Mouse (Mus musculus): ENCODE data around the gene Clec4n. TPM values are rescaled to one million over a fixed set of nuclear protein-coding genes. Genes with fewer than 3 reads are reported as not detected.
"Not testable (repeated sequence)": the region's sequence is repeated elsewhere in the genome, so short reads cannot be mapped to it uniquely, and the experiment has no call there.

Gene Clec4n
- polyA plus RNA-seq, 1 experiment from 2014 or later, result 0.23 TPM

DNA sequence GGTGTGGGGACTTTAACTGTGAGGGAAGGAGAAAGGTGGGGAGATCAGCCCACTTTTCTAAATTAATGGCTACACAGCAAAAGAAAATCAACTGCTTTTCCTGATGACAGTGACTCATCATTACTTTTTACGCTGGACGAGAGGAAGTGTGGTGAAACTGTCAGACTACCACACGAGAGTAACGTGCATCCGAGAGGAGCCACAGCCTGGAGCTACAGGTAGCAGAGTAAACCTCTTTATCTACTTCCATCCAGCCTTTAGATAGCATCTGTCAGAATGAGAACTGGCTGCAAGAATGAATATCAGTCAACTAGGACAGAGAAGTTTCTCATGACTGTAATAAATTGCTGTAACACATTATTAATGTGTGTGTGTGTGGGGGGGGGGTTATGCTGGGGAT is 37.3 kb downstream of the Clec4n start:
- no peaks in the 10 kb centered on the region for H3K27me3 ChIP-seq (ENCODE audit: control insufficient read depth, insufficient read depth, low read length)
- H3K4me3 ChIP-seq (ENCODE audit: low read depth, low read length), result no peak overlapping the region
- 90% methylated on average over 5 of the region's 5 CpGs for WGBS
- H3K4me1 ChIP-seq (replicated peaks; ENCODE audit: control insufficient read depth, insufficient read depth, low read length), result no peaks in the 10 kb centered on the region
- no peak overlapping the region for H3K27ac ChIP-seq (ENCODE audit: low read depth, low read length)
- no peak for DNase-seq (ENCODE audit: low spot score)
- H3K36me3 ChIP-seq (ENCODE audit: control insufficient read depth, insufficient read depth, low read length), result no peaks in the 10 kb centered on the region
- no peak for ATAC-seq (replicated peaks; ENCODE audit: low FRiP score)
- no peak overlapping the region for H3K9ac ChIP-seq (ENCODE audit: low read length)
- H3K9me3 ChIP-seq (ENCODE audit: control insufficient read depth, low read length), result no peaks in the 10 kb centered on the region
- H3K4me2 ChIP-seq (ENCODE audit: low read depth, low read length, severe bottlenecking), result no peak overlapping the region

DNA sequence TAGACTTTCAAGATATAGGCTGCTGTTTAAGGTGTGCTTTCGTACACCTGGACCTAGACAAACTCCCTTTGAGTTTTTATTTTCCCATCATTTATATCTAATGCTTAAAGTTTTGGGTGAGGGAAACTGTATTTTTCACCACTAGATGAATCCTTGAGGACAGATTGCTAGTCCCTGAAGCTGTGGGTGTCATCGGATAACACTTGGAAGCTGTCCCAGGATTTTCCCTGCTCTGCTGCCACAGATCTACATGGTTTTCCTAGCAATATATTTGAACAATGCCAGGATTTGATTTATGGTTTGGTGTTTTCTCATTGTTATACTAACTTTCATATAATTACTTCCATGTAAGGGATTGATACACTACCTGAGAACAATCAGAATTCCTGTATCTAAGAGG is 49.8 kb downstream of the Clec4n start:
- no peaks in the 10 kb centered on the region for H3K36me3 ChIP-seq (ENCODE audit: control insufficient read depth, insufficient read depth, low read length)
- DNase-seq (ENCODE audit: low spot score) (no peak), ATAC-seq (replicated peaks; ENCODE audit: low FRiP score) (no peak)
- no peaks in the 10 kb centered on the region for H3K9me3 ChIP-seq (ENCODE audit: control insufficient read depth, low read length)
- H3K4me2 ChIP-seq (ENCODE audit: low read depth, low read length, severe bottlenecking), result no peak overlapping the region
- H3K27ac ChIP-seq (ENCODE audit: low read depth, low read length), result no peak overlapping the region
- 90% methylated on average over 2 of the region's 2 CpGs for WGBS
- no peaks in the 10 kb centered on the region for H3K27me3 ChIP-seq (ENCODE audit: control insufficient read depth, insufficient read depth, low read length)
- no peak overlapping the region for H3K9ac ChIP-seq (ENCODE audit: low read length)
- H3K4me3 ChIP-seq (ENCODE audit: low read depth, low read length), result no peak overlapping the region
- H3K4me1 ChIP-seq (replicated peaks; ENCODE audit: control insufficient read depth, insufficient read depth, low read length), result no peaks in the 10 kb centered on the region

DNA sequence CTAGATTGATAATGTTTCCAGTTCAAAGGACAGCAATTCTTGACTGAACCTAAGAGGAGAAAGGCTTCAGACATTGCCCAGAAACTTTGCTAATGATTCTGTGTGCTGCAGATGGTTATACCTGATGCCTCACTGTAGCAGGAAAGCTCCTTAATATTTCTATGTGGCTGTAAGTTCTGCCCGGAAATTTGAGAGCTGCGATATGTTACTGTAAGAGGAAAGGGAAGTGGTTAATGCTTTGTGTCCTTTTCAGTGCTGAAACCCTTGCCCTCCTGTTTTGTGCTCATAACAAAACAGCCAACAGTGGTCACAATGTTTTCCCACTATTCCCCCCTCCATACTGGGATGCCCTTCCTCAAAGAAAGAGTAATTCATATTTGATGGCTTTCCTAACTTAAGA is 56.7 kb downstream of the Clec4n start:
- WGBS, result 91% methylated on average over 2 of the region's 2 CpGs
- Histone ChIP-seq H3K9ac (ENCODE audit: low read length) (no peak overlapping the region), H3K27me3 (ENCODE audit: control insufficient read depth, insufficient read depth, low read length) (no peaks in the 10 kb centered on the region), H3K4me2 (ENCODE audit: low read depth, low read length, severe bottlenecking) (no peak overlapping the region), H3K4me1 (replicated peaks; ENCODE audit: control insufficient read depth, insufficient read depth, low read length) (no peaks in the 10 kb centered on the region), H3K27ac (ENCODE audit: low read depth, low read length) (no peak overlapping the region), H3K9me3 (ENCODE audit: control insufficient read depth, low read length) (no peaks in the 10 kb centered on the region), H3K36me3 (ENCODE audit: control insufficient read depth, insufficient read depth, low read length) (no peaks in the 10 kb centered on the region), H3K4me3 (ENCODE audit: low read depth, low read length) (no peak overlapping the region)
- ATAC-seq (replicated peaks; ENCODE audit: low FRiP score), result no peak
- DNase-seq (ENCODE audit: low spot score), result no peak

DNA sequence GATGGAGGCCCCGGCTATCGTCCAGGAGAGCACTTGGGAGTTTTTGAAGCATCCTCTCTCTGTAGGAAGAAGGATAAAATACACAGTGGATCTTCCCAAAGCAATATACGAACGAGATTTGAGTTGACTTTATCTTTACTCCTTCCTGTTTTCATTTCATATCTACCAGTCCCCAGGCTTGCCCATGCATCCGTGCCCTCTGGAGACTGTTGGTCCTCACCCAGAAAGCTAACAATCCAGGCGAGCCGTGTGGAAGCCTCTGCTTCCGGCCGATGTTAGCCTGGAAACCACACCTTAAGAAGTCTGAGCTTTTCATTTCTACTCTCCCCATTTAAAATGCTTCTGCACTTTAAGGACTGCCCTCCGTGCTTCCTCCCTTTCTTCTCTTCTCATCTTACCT is 59.3 kb downstream of the Clec4n start:
- Histone ChIP-seq H3K9me3 (ENCODE audit: control insufficient read depth, low read length) (no peaks in the 10 kb centered on the region), H3K4me3 (ENCODE audit: low read depth, low read length) (no peak overlapping the region), H3K9ac (ENCODE audit: low read length) (no peak overlapping the region), H3K4me2 (ENCODE audit: low read depth, low read length, severe bottlenecking) (no peak overlapping the region), H3K27ac (ENCODE audit: low read depth, low read length) (no peak overlapping the region), H3K36me3 (ENCODE audit: control insufficient read depth, insufficient read depth, low read length) (no peaks in the 10 kb centered on the region), H3K27me3 (ENCODE audit: control insufficient read depth, insufficient read depth, low read length) (no peaks in the 10 kb centered on the region), H3K4me1 (replicated peaks; ENCODE audit: control insufficient read depth, insufficient read depth, low read length) (no peaks in the 10 kb centered on the region)
- 87% methylated on average over 10 of the region's 10 CpGs for WGBS
- DNase-seq (ENCODE audit: low spot score) (no peak), ATAC-seq (replicated peaks; ENCODE audit: low FRiP score) (no peak)

DNA sequence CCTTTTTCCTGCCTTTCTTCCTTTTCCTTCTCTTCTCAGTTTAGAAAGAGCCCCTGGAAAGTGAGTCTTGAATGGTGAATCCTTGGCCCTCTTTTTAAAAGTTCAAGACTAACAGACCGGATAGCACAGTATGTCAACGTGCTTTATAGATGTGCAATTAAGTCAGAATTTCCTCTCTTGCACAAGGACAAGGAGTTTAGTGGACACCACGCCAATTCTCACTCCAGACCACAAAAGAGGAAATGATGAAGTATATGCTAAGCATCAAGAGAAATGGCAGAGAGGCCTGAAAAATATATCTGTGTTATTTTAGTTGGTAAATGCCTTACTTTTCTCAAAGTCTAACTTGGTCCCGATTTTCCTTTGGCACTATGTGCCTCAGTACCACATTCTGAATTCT is 60.1 kb downstream of the Clec4n start, which contains the start of gene Clec4e:
Gene Clec4e (minus strand): TSS at position 118 of the 400 bp plus-strand sequence.
- no peaks in the 10 kb centered on the region for H3K27me3 ChIP-seq (ENCODE audit: control insufficient read depth, insufficient read depth, low read length)
- 89% methylated on average over 4 of the region's 4 CpGs for WGBS
- no peak within 1 kb of the TSS for H3K4me2 ChIP-seq (ENCODE audit: low read depth, low read length, severe bottlenecking)
- no peak within 1 kb of the TSS for H3K9ac ChIP-seq (ENCODE audit: low read length)
- no peaks in the 10 kb centered on the region for H3K4me1 ChIP-seq (replicated peaks; ENCODE audit: control insufficient read depth, insufficient read depth, low read length)
- DNase-seq (ENCODE audit: low spot score) (no peak), ATAC-seq (replicated peaks; ENCODE audit: low FRiP score) (no peak)
- H3K9me3 ChIP-seq (ENCODE audit: control insufficient read depth, low read length), result no peaks in the 10 kb centered on the region
- no peaks in the 10 kb centered on the region for H3K36me3 ChIP-seq (ENCODE audit: control insufficient read depth, insufficient read depth, low read length)
- H3K27ac ChIP-seq (ENCODE audit: low read depth, low read length), result no peak within 1 kb of the TSS
- H3K4me3 ChIP-seq (ENCODE audit: low read depth, low read length), result no peak within 1 kb of the TSS

DNA sequence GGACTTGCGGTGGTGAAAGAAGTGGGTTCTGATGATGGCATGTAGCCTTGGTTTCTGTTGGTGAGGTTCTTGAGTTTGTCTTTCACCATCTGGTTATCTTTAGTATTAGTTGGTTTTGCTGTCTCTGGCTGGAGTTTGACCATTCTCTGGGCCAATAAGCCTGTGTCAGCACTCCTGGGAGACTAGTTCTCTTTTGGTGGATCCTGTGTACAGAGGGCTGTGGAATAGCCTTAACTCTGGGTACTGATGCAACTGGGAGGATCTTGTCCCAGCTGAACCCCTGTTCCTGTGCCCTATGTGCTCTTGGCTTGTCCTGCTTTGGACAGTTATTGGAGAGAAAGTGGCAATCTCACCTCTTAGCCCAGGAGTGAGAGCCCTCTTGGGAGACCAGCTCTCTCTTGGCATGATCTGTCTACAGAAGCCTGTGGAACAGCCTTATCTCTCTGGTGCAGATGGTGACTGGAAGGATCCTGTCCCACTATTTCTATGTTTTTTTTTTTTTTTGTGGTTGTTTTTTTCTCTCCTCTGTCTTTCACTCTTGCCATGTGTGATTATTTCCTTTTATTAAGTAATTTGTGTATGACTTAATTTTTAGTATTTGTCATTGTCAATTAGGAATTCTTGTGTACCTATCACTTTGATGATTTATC is 63.2 kb downstream of the Clec4n start:
- H3K4me3 ChIP-seq (ENCODE audit: low read depth, low read length), result no peak overlapping the region
- no peak overlapping the region for H3K27ac ChIP-seq (ENCODE audit: low read depth, low read length)
- H3K9ac ChIP-seq (ENCODE audit: low read length), result no peak overlapping the region
- no peak overlapping the region for H3K4me2 ChIP-seq (ENCODE audit: low read depth, low read length, severe bottlenecking)
- H3K4me1 ChIP-seq (replicated peaks; ENCODE audit: control insufficient read depth, insufficient read depth, low read length), result no peaks in the 10 kb centered on the region
- WGBS, result 87% methylated on average over 1 of the region's 1 CpGs
- no peaks in the 10 kb centered on the region for H3K9me3 ChIP-seq (ENCODE audit: control insufficient read depth, low read length)
- ATAC-seq (replicated peaks; ENCODE audit: low FRiP score) (no peak), DNase-seq (ENCODE audit: low spot score) (no peak)
- H3K36me3 ChIP-seq (ENCODE audit: control insufficient read depth, insufficient read depth, low read length), result no peaks in the 10 kb centered on the region
- no peaks in the 10 kb centered on the region for H3K27me3 ChIP-seq (ENCODE audit: control insufficient read depth, insufficient read depth, low read length)

DNA sequence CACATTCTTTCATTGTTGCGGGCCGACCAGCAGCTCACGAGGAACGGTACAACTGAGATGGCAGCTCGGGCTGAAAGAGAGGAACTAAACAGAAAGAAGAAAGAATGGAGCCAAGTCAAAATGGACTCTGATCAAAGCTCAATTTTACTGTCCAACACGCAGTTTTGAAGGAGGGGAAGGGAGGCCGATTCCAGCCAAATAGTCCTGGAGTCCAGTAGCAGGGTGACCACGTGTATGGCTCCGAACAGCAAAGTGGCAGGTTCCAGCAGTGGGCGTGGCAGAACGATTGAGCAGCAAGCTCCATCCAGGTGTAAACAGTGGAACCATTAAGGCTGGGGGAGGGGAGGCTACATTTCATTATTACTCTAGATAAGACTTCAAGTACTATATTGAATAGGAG is 63.9 kb downstream of the Clec4n start:
- not testable (repeated sequence) for H3K4me3 ChIP-seq (ENCODE audit: low read depth, low read length); H3K27me3 ChIP-seq (ENCODE audit: control insufficient read depth, insufficient read depth, low read length); H3K4me2 ChIP-seq (ENCODE audit: low read depth, low read length, severe bottlenecking); H3K9ac ChIP-seq (ENCODE audit: low read length); H3K4me1 ChIP-seq (replicated peaks; ENCODE audit: control insufficient read depth, insufficient read depth, low read length); H3K9me3 ChIP-seq (ENCODE audit: control insufficient read depth, low read length); H3K27ac ChIP-seq (ENCODE audit: low read depth, low read length); DNase-seq (ENCODE audit: low spot score); H3K36me3 ChIP-seq (ENCODE audit: control insufficient read depth, insufficient read depth, low read length); ATAC-seq (replicated peaks; ENCODE audit: low FRiP score)
- 87% methylated on average over 11 of the region's 11 CpGs for WGBS

Other genes with a start within 250 kb of the Clec4n start
- gene Clec4a4, start 239.5 kb upstream of the Clec4n start, polyA plus RNA-seq (2014; fragmentation: Nextera tagmentation; extraction: Ambion mirVana), result not detected in 2 replicates
- gene Clec4b1, start 179.9 kb upstream of the Clec4n start, polyA plus RNA-seq (2014; fragmentation: Nextera tagmentation; extraction: Ambion mirVana), result not detected in 2 replicates
- gene Clec4a2, start 123.4 kb upstream of the Clec4n start, polyA plus RNA-seq (2014; fragmentation: Nextera tagmentation; extraction: Ambion mirVana), result 0.49 and 1.3 TPM in 2 replicates
- not detected in 2 replicates for gene Clec4b2, start 57.0 kb upstream of the Clec4n start, polyA plus RNA-seq (2014; fragmentation: Nextera tagmentation; extraction: Ambion mirVana)
- not detected in 2 replicates for gene Clec4d, start 32.3 kb downstream of the Clec4n start, polyA plus RNA-seq (2014; fragmentation: Nextera tagmentation; extraction: Ambion mirVana)
- gene Clec4e, start 60.0 kb downstream of the Clec4n start, polyA plus RNA-seq (2014; fragmentation: Nextera tagmentation; extraction: Ambion mirVana), result not detected in 2 replicates
- gene Vmn2r19, start 78.5 kb downstream of the Clec4n start, polyA plus RNA-seq (2014; fragmentation: Nextera tagmentation; extraction: Ambion mirVana), result not detected in 2 replicates
- not detected in 2 replicates for gene Vmn2r20, start 188.3 kb downstream of the Clec4n start, polyA plus RNA-seq (2014; fragmentation: Nextera tagmentation; extraction: Ambion mirVana)

All from forebrain, embryonic 11.5 days (tissue).